Mouse (Mus musculus) neural tube, embryonic 13.5 days (tissue): ENCODE measurements around the gene Zscan12. TPM values are rescaled to one million over a fixed set of nuclear protein-coding genes. Genes with fewer than 3 reads are reported as not detected.

ENCODE experiments used
- ATAC-seq: fragments of 200-750 bp; cut with Nextera tagmentation; 2 replicates; pipeline ENCODE4 v1.8.0; 2017; ENCODE audit warnings: low read depth, mild to moderate bottlenecking, moderate TSS enrichment, moderate library complexity
- H3K27ac ChIP-seq: fragments of 300-500 bp; sonication (generic); replicated peaks from 2 replicates; pipeline ENCODE4 v1.5.1; 2015; ENCODE audit warnings: moderate library complexity, mild to moderate bottlenecking, inconsistent platforms
- H3K27me3 ChIP-seq: fragments of 300-500 bp; sonication (generic); 2 replicates; pipeline ENCODE4 v1.6.1; 2015; ENCODE audit warnings: mild to moderate bottlenecking, inconsistent platforms
- H3K36me3 ChIP-seq: fragments of 300-500 bp; sonication (generic); 2 replicates; pipeline ENCODE4 v1.6.1; 2015; ENCODE audit warnings: mild to moderate bottlenecking, inconsistent platforms
- H3K4me1 ChIP-seq: fragments of 300-500 bp; sonication (generic); replicated peaks from 2 replicates; pipeline ENCODE4 v1.6.1; 2015; ENCODE audit warnings: inconsistent platforms
- H3K4me2 ChIP-seq: fragments of 300-500 bp; sonication (generic); 2 replicates; pipeline ENCODE4 v1.6.1; 2015; ENCODE audit warnings: inconsistent platforms, mild to moderate bottlenecking, moderate library complexity
- H3K4me3 ChIP-seq: fragments of 300-500 bp; sonication (generic); 2 replicates; pipeline ENCODE4 v1.5.1; 2015; ENCODE audit warnings: mild to moderate bottlenecking, inconsistent platforms
- H3K9ac ChIP-seq: fragments of 300-500 bp; sonication (generic); 2 replicates; pipeline ENCODE4 v1.6.1; 2015; ENCODE audit warnings: moderate library complexity, mild to moderate bottlenecking, inconsistent platforms
- H3K9me3 ChIP-seq: fragments of 300-500 bp; sonication (generic); 2 replicates; pipeline ENCODE4 v1.6.1; 2016; ENCODE audit warnings: inconsistent platforms
- WGBS: fragments of 180-500 bp; shearing (Covaris S2); methylation state at CpG from one replicate; pipeline ENCODE4 v1.1.7; 2015; 5-methylcytosine and 5-hydroxymethylcytosine counted together
- polyA plus RNA-seq: library from polyadenylated mRNA; unstranded; fragments of >200 nt; fragmentation: Nextera tagmentation; extraction: Ambion mirVana; gene quantifications from 2 replicates; pipeline ENCODE4 v1.2.1, GENCODE M21; 2015

Zscan12 gene
- 13.8 and 14.4 TPM in 2 replicates for polyA plus RNA-seq

GRCm38 (mm10) chr13:21362621-21363248, at the start of gene Zscan12:
Gene Zscan12 (plus strand): TSS chr13:21362820.
- peaks cover 28% of the 10 kb centered on the region for H3K4me1 ChIP-seq
- H3K4me3 ChIP-seq: peak within 1 kb of the TSS; percentile 59
- ATAC-seq: peak; percentile 99
- peaks cover 11% of the 10 kb centered on the region for H3K36me3 ChIP-seq
- peak within 1 kb of the TSS; percentile 57 for H3K27ac ChIP-seq
- peak within 1 kb of the TSS; percentile 60 for H3K4me2 ChIP-seq
- H3K9ac ChIP-seq: peak within 1 kb of the TSS; percentile 80
- no peaks in the 10 kb centered on the region for H3K9me3 ChIP-seq
- peaks cover 4% of the 10 kb centered on the region; the same call in 1 of the 2 replicates for H3K27me3 ChIP-seq
- WGBS: 1% methylated on average over 29 of the region's 29 CpGs

GRCm38 (mm10) chr13:21312854-21313253, 49.8 kb upstream of the Zscan12 start:
- 38% methylated on average over 4 of the region's 5 CpGs for WGBS
- no peaks in the 10 kb centered on the region for H3K27me3 ChIP-seq
- no peaks in the 10 kb centered on the region for H3K4me1 ChIP-seq
- no peak overlapping the region for H3K27ac ChIP-seq
- no peak overlapping the region for H3K4me3 ChIP-seq
- no peak for ATAC-seq
- H3K4me2 ChIP-seq: no peak overlapping the region
- no peak overlapping the region for H3K9ac ChIP-seq
- no peaks in the 10 kb centered on the region for H3K36me3 ChIP-seq
- H3K9me3 ChIP-seq: no peaks in the 10 kb centered on the region

GRCm38 (mm10) chr13:21313903-21314302, 48.7 kb upstream of the Zscan12 start:
- no peaks in the 10 kb centered on the region for H3K27me3 ChIP-seq
- H3K4me2 ChIP-seq: no peak overlapping the region
- H3K27ac ChIP-seq: no peak overlapping the region
- no peak overlapping the region for H3K9ac ChIP-seq
- ATAC-seq: no peak
- no peaks in the 10 kb centered on the region for H3K9me3 ChIP-seq
- H3K4me1 ChIP-seq: no peaks in the 10 kb centered on the region
- WGBS: 87% methylated on average over 4 of the region's 4 CpGs
- H3K4me3 ChIP-seq: no peak overlapping the region
- H3K36me3 ChIP-seq: no peaks in the 10 kb centered on the region

- Histone ChIP-seq H3K27ac (no peak overlapping the region), H3K36me3 (no peaks in the 10 kb centered on the region), H3K9ac (no peak overlapping the region), H3K27me3 (peaks cover 11% of the 10 kb centered on the region), H3K9me3 (no peaks in the 10 kb centered on the region), H3K4me1 (peaks cover 5% of the 10 kb centered on the region; the same call in 1 of the 2 replicates), H3K4me3 (no peak overlapping the region), H3K4me2 (no peak overlapping the region)
- 74% methylated on average over 3 of the region's 3 CpGs for WGBS
- ATAC-seq: no peak
These were observed 42.4 kb upstream of the Zscan12 start for GRCm38 (mm10) chr13:21320262-21320661.

- WGBS: 3% methylated on average over 18 of the region's 18 CpGs
- no peak for ATAC-seq
- no peaks in the 10 kb centered on the region for H3K9me3 ChIP-seq
- H3K4me1 ChIP-seq: peaks cover 6% of the 10 kb centered on the region; the same call in 1 of the 2 replicates
- no peak overlapping the region for H3K27ac ChIP-seq
- peak overlapping the region; percentile 34 for H3K4me3 ChIP-seq
- peak overlapping the region; percentile 53 for H3K4me2 ChIP-seq
- no peaks in the 10 kb centered on the region for H3K36me3 ChIP-seq
- H3K27me3 ChIP-seq: peaks cover 11% of the 10 kb centered on the region
- H3K9ac ChIP-seq: peak overlapping the region; percentile 49
These were observed 40.6 kb upstream of the Zscan12 start for GRCm38 (mm10) chr13:21321890-21322494.

- H3K4me3 ChIP-seq: peak overlapping the region; percentile 34
- no peak overlapping the region for H3K27ac ChIP-seq
- H3K4me1 ChIP-seq: peaks cover 13% of the 10 kb centered on the region; the same call in 1 of the 2 replicates
- H3K4me2 ChIP-seq: peak overlapping the region; percentile 53
- H3K36me3 ChIP-seq: no peaks in the 10 kb centered on the region
- no peak for ATAC-seq
- peaks cover 11% of the 10 kb centered on the region for H3K27me3 ChIP-seq
- peak overlapping the region; percentile 49; the same call in 1 of the 2 replicates for H3K9ac ChIP-seq
- no peaks in the 10 kb centered on the region for H3K9me3 ChIP-seq
- 15% methylated on average over 18 of the region's 18 CpGs for WGBS
These were observed 39.9 kb upstream of the Zscan12 start for GRCm38 (mm10) chr13:21322509-21323375.

- no peak for ATAC-seq
These were observed 39.2 kb upstream of the Zscan12 start for GRCm38 (mm10) chr13:21323405-21323804.

GRCm38 (mm10) chr13:21326191-21326590, 36.4 kb upstream of the Zscan12 start:
- Histone ChIP-seq H3K4me2 (peak overlapping the region; percentile 55), H3K27ac (no peak overlapping the region), H3K9ac (no peak overlapping the region), H3K4me1 (peaks cover 13% of the 10 kb centered on the region; the same call in 1 of the 2 replicates), H3K27me3 (peaks cover 13% of the 10 kb centered on the region), H3K4me3 (peak overlapping the region; percentile 34; the same call in 1 of the 2 replicates), H3K36me3 (no peaks in the 10 kb centered on the region), H3K9me3 (no peaks in the 10 kb centered on the region)
- ATAC-seq: no peak
- 11% methylated on average over 4 of the region's 4 CpGs for WGBS

More at GRCm38 (mm10) chr13:21323405-21323804, 39.2 kb upstream of the Zscan12 start:
- Histone ChIP-seq H3K27ac (no peak overlapping the region), H3K27me3 (peaks cover 15% of the 10 kb centered on the region), H3K4me3 (no peak overlapping the region), H3K36me3 (no peaks in the 10 kb centered on the region), H3K9me3 (no peaks in the 10 kb centered on the region), H3K4me1 (peaks cover 13% of the 10 kb centered on the region; the same call in 1 of the 2 replicates), H3K9ac (no peak overlapping the region), H3K4me2 (peak overlapping the region; percentile 53)
- WGBS: 69% methylated on average over 6 of the region's 6 CpGs

- peaks cover 12% of the 10 kb centered on the region for H3K27me3 ChIP-seq
- peaks cover 13% of the 10 kb centered on the region; the same call in 1 of the 2 replicates for H3K4me1 ChIP-seq
- H3K9me3 ChIP-seq: no peaks in the 10 kb centered on the region
- H3K4me3 ChIP-seq: peak overlapping the region; percentile 34
- no peaks in the 10 kb centered on the region for H3K36me3 ChIP-seq
- peak overlapping the region; percentile 55 for H3K4me2 ChIP-seq
- H3K27ac ChIP-seq: no peak overlapping the region
- H3K9ac ChIP-seq: no peak overlapping the region; the same call in 1 of the 2 replicates
- ATAC-seq: peak; percentile 86
- whole genome bisulfite sequencing: under 1% methylated on average over 24 of the region's 24 CpGs
These were observed 35.9 kb upstream of the Zscan12 start for GRCm38 (mm10) chr13:21326657-21327211.

- under 1% methylated on average over 9 of the region's 9 CpGs for WGBS
- peak overlapping the region; percentile 34 for H3K4me3 ChIP-seq
- H3K36me3 ChIP-seq: no peaks in the 10 kb centered on the region
- no peak overlapping the region for H3K27ac ChIP-seq
- H3K9ac ChIP-seq: 0 out of 2 replicates have a peak overlapping the region, but pooled peaks have one; percentile 4
- H3K27me3 ChIP-seq: peaks cover 12% of the 10 kb centered on the region
- no peaks in the 10 kb centered on the region for H3K9me3 ChIP-seq
- ATAC-seq: peak; percentile 27; the same call in 1 of the 2 replicates
- H3K4me2 ChIP-seq: peak overlapping the region; percentile 55
- peaks cover 7% of the 10 kb centered on the region; the same call in 1 of the 2 replicates for H3K4me1 ChIP-seq
These were observed 35.2 kb upstream of the Zscan12 start for GRCm38 (mm10) chr13:21327424-21327823.

GRCm38 (mm10) chr13:21346610-21347009, 16.0 kb upstream of the Zscan12 start, which contains the start of gene Olfr1367:
Gene Olfr1367 (plus strand): TSS chr13:21346910.
- no peak within 1 kb of the TSS for H3K27ac ChIP-seq
- no peaks in the 10 kb centered on the region for H3K27me3 ChIP-seq
- H3K4me1 ChIP-seq: no peaks in the 10 kb centered on the region
- no peaks in the 10 kb centered on the region for H3K9me3 ChIP-seq
- no peak for ATAC-seq
- 87% methylated on average over 1 of the region's 1 CpGs for WGBS
- no peak within 1 kb of the TSS for H3K4me2 ChIP-seq
- no peak within 1 kb of the TSS for H3K4me3 ChIP-seq
- H3K9ac ChIP-seq: no peak within 1 kb of the TSS
- no peaks in the 10 kb centered on the region for H3K36me3 ChIP-seq
